Mouse (Mus musculus) layer of hippocampus, postnatal 10 days (tissue): ENCODE measurements around the gene Fau. TPM values are rescaled to one million over a fixed set of nuclear protein-coding genes. Genes with fewer than 3 reads are reported as not detected.
"Not testable (repeated sequence)": the region's sequence is repeated elsewhere in the genome, so short reads cannot be mapped to it uniquely, and the experiment has no call there.

Experiments
- DNase-seq, 2 experiments: peaks; one replicate each; pipeline ENCODE4 v3.0.0; 2021; ENCODE audit warnings: low spot score in 2 of 2
- long read RNA-seq: library from polyadenylated mRNA; stranded (forward); transcript quantifications from one replicate; pipeline ENCODE4 v2.0.0, GENCODE M21; 2023
- total RNA-seq, 2 experiments: library from RNA; stranded (reverse); gene quantifications; 2 replicates each; pipeline ENCODE4 v1.2.3; 2021

Gene Fau
- 100 to 1,000 TPM; 656 to 785 TPM for total RNA-seq
- long read RNA-seq, transcript Fau-201 (5 exons, 508 nt), result minor isoform, 34 of 232 reads
- long read RNA-seq, transcript Fau-202 (5 exons, 613 nt), result major isoform, 179 of 232 reads
- long read RNA-seq, transcript Fau-207 (4 exons, 744 nt), result minor isoform, 11 of 232 reads
- long read RNA-seq, partial matches to known transcripts, result 5 of 232 reads
- long read RNA-seq, other reads (novel, unspliced or antisense), result 3 of 232 reads

GRCm38 (mm10) chr19:6057313-6058096, at the start of gene Fau, which contains the start of gene Mrpl49:
TSS of gene Fau (plus strand) at chr19:6057844.
TSS of gene Mrpl49 (minus strand) at chr19:6057785.
- DNase-seq, result peak; percentile 97 to 99

GRCm38 (mm10) chr19:6009137-6009536, 48.5 kb upstream of the Fau start:
- DNase-seq, result no peak

GRCm38 (mm10) chr19:6013691-6014090, 44.0 kb upstream of the Fau start:
- no peak for DNase-seq

GRCm38 (mm10) chr19:6014991-6015510, 42.6 kb upstream of the Fau start:
- peak in 1 of 2 experiments; percentile 14 for DNase-seq

GRCm38 (mm10) chr19:6015511-6016315, 41.9 kb upstream of the Fau start, which contains the start of gene Capn1:
TSS of gene Capn1 (minus strand) at chr19:6015897.
- peak; percentile 63 to 73 for DNase-seq

- DNase-seq, result peak; percentile 13 to 16
Observed at GRCm38 (mm10) chr19:6016532-6016931, 41.1 kb upstream of the Fau start.

- peak; percentile 87 to 88 for DNase-seq
Observed at GRCm38 (mm10) chr19:6018142-6019089, 39.2 kb upstream of the Fau start.

- no peak for DNase-seq
Observed at GRCm38 (mm10) chr19:6020276-6020675, 37.4 kb upstream of the Fau start.

- no peak for DNase-seq
Observed at GRCm38 (mm10) chr19:6023059-6023458, 34.6 kb upstream of the Fau start.

GRCm38 (mm10) chr19:6023930-6024329, 33.7 kb upstream of the Fau start:
- DNase-seq, result no peak

GRCm38 (mm10) chr19:6028991-6029390, 28.7 kb upstream of the Fau start:
- no peak for DNase-seq

GRCm38 (mm10) chr19:6029426-6029825, 28.2 kb upstream of the Fau start:
- DNase-seq, result no peak

GRCm38 (mm10) chr19:6030520-6031280, 26.9 kb upstream of the Fau start:
- DNase-seq, result no peak

- DNase-seq, result no peak
Observed at GRCm38 (mm10) chr19:6035966-6036585, 21.6 kb upstream of the Fau start.

- no peak for DNase-seq
Observed at GRCm38 (mm10) chr19:6037695-6038094, 19.9 kb upstream of the Fau start.

- DNase-seq, result no peak
Observed at GRCm38 (mm10) chr19:6038326-6038725, 19.3 kb upstream of the Fau start.

- DNase-seq, result no peak
Observed at GRCm38 (mm10) chr19:6040002-6040401, 17.6 kb upstream of the Fau start.

- no peak for DNase-seq
Observed at GRCm38 (mm10) chr19:6042293-6042692, 15.4 kb upstream of the Fau start.

- not testable (repeated sequence) for DNase-seq
Observed at GRCm38 (mm10) chr19:6044102-6044501, 13.5 kb upstream of the Fau start.
